Mouse (Mus musculus) embryonic facial prominence, embryonic 15.5 days (tissue): ENCODE measurements around the gene Aqp5. TPM values are rescaled to one million over a fixed set of nuclear protein-coding genes. Genes with fewer than 3 reads are reported as not detected.

ENCODE experiments used
- ATAC-seq: fragments of 200-750 bp; cut with Nextera tagmentation; 2 replicates; pipeline ENCODE4 v1.8.0; 2017; ENCODE audit warnings: low read depth, moderate TSS enrichment; ENCODE audit not compliant: insufficient number of reproducible peaks, low FRiP score, low TSS enrichment
- H3K27ac ChIP-seq: fragments of 300-500 bp; sonication (generic); replicated peaks from 2 replicates; pipeline ENCODE4 v1.5.1; 2015; ENCODE audit warnings: mild to moderate bottlenecking, inconsistent platforms
- H3K27me3 ChIP-seq: fragments of 300-500 bp; sonication (generic); 2 replicates; pipeline ENCODE4 v1.6.1; 2015; ENCODE audit warnings: inconsistent platforms
- H3K36me3 ChIP-seq: fragments of 300-500 bp; sonication (generic); 2 replicates; pipeline ENCODE4 v1.6.1; 2015; ENCODE audit warnings: mild to moderate bottlenecking, inconsistent platforms
- H3K4me1 ChIP-seq: fragments of 300-500 bp; sonication (generic); 2 replicates; pipeline ENCODE4 v1.6.1; 2015; ENCODE audit warnings: inconsistent platforms
- H3K4me2 ChIP-seq: fragments of 300-500 bp; sonication (generic); replicated peaks from 2 replicates; pipeline ENCODE4 v1.6.1; 2015; ENCODE audit warnings: mild to moderate bottlenecking, inconsistent platforms
- H3K4me3 ChIP-seq: fragments of 300-500 bp; sonication (generic); replicated peaks from 2 replicates; pipeline ENCODE4 v1.5.1; 2015; ENCODE audit warnings: mild to moderate bottlenecking, inconsistent platforms
- H3K9ac ChIP-seq: fragments of 300-500 bp; sonication (generic); 2 replicates; pipeline ENCODE4 v1.6.1; 2015; ENCODE audit warnings: inconsistent platforms
- H3K9me3 ChIP-seq: fragments of 300-500 bp; sonication (generic); replicated peaks from 2 replicates; pipeline ENCODE4 v1.6.1; 2016; ENCODE audit warnings: inconsistent platforms
- WGBS: fragments of 180-500 bp; shearing (Covaris S2); methylation state at CpG from one replicate; pipeline ENCODE4 v1.1.7; 2015; 5-methylcytosine and 5-hydroxymethylcytosine counted together
- polyA plus RNA-seq: library from polyadenylated mRNA; unstranded; fragments of >200 nt; fragmentation: Nextera tagmentation; extraction: Ambion mirVana; gene quantifications from 2 replicates; pipeline ENCODE4 v1.2.1, GENCODE M21; 2015

The Aqp5 gene
- polyA plus RNA-seq, 1 experiment from 2014 or later, result 6.0 TPM

GRCm38 (mm10) chr15:99596056-99596687 lies 5.6 kb downstream of the Aqp5 start:
- H3K4me1 ChIP-seq, result peaks cover 7% of the 10 kb centered on the region
- H3K27ac ChIP-seq, result no peak overlapping the region
- WGBS, result under 1% methylated on average over 7 of the region's 7 CpGs
- no peak overlapping the region for H3K4me2 ChIP-seq
- H3K27me3 ChIP-seq, result peaks cover 82% of the 10 kb centered on the region
- ATAC-seq, result peak; percentile 78
- no peaks in the 10 kb centered on the region for H3K9me3 ChIP-seq
- H3K9ac ChIP-seq, result no peak overlapping the region
- no peak overlapping the region for H3K4me3 ChIP-seq
- no peaks in the 10 kb centered on the region for H3K36me3 ChIP-seq

GRCm38 (mm10) chr15:99596841-99597240 lies 6.3 kb downstream of the Aqp5 start:
- no peak overlapping the region for H3K9ac ChIP-seq
- peaks cover 4% of the 10 kb centered on the region; the same call in 1 of the 2 replicates for H3K4me1 ChIP-seq
- H3K9me3 ChIP-seq, result no peaks in the 10 kb centered on the region
- WGBS, result 56% methylated on average over 7 of the region's 7 CpGs
- no peaks in the 10 kb centered on the region for H3K36me3 ChIP-seq
- ATAC-seq, result no peak
- H3K4me3 ChIP-seq, result no peak overlapping the region
- H3K27ac ChIP-seq, result no peak overlapping the region
- H3K4me2 ChIP-seq, result no peak overlapping the region
- peaks cover 81% of the 10 kb centered on the region for H3K27me3 ChIP-seq

- Histone ChIP-seq H3K4me2 (no peak overlapping the region), H3K27me3 (peaks cover 79% of the 10 kb centered on the region), H3K36me3 (no peaks in the 10 kb centered on the region), H3K4me1 (peaks cover 6% of the 10 kb centered on the region; the same call in 1 of the 2 replicates), H3K4me3 (no peak overlapping the region), H3K9me3 (no peaks in the 10 kb centered on the region), H3K9ac (no peak overlapping the region), H3K27ac (no peak overlapping the region)
- 39% methylated on average over 8 of the region's 8 CpGs for WGBS
- ATAC-seq, result no peak
Measured at GRCm38 (mm10) chr15:99597596-99597995, 7.0 kb downstream of the Aqp5 start.

GRCm38 (mm10) chr15:99599245-99600070 lies 8.9 kb downstream of the Aqp5 start:
- peaks cover 7% of the 10 kb centered on the region; the same call in 1 of the 2 replicates for H3K4me1 ChIP-seq
- H3K4me2 ChIP-seq, result no peak overlapping the region
- H3K9ac ChIP-seq, result no peak overlapping the region
- H3K27ac ChIP-seq, result no peak overlapping the region
- H3K9me3 ChIP-seq, result no peaks in the 10 kb centered on the region
- no peak overlapping the region for H3K4me3 ChIP-seq
- peaks cover 74% of the 10 kb centered on the region for H3K27me3 ChIP-seq
- 63% methylated on average over 17 of the region's 17 CpGs for WGBS
- H3K36me3 ChIP-seq, result no peaks in the 10 kb centered on the region
- no peak for ATAC-seq

GRCm38 (mm10) chr15:99600986-99601822 lies 10.6 kb downstream of the Aqp5 start, which contains the start of gene Aqp6:
Gene Aqp6 (plus strand): TSS chr15:99601400.
- Histone ChIP-seq H3K27ac (no peak within 1 kb of the TSS), H3K9me3 (no peaks in the 10 kb centered on the region), H3K4me1 (peaks cover 5% of the 10 kb centered on the region), H3K36me3 (no peaks in the 10 kb centered on the region), H3K9ac (no peak within 1 kb of the TSS), H3K4me2 (no peak within 1 kb of the TSS), H3K27me3 (peaks cover 63% of the 10 kb centered on the region), H3K4me3 (no peak within 1 kb of the TSS)
- 63% methylated on average over 22 of the region's 22 CpGs for WGBS
- no peak for ATAC-seq

GRCm38 (mm10) chr15:99601823-99602120 lies 11.2 kb downstream of the Aqp5 start:
- no peak overlapping the region for H3K9ac ChIP-seq
- ATAC-seq, result no peak
- WGBS, result 45% methylated on average over 5 of the region's 5 CpGs
- H3K27ac ChIP-seq, result no peak overlapping the region
- no peak overlapping the region for H3K4me3 ChIP-seq
- no peak overlapping the region for H3K4me2 ChIP-seq
- H3K36me3 ChIP-seq, result no peaks in the 10 kb centered on the region
- no peaks in the 10 kb centered on the region for H3K9me3 ChIP-seq
- peaks cover 69% of the 10 kb centered on the region for H3K27me3 ChIP-seq
- H3K4me1 ChIP-seq, result peaks cover 8% of the 10 kb centered on the region

GRCm38 (mm10) chr15:99602206-99602820 lies 11.7 kb downstream of the Aqp5 start:
- H3K9ac ChIP-seq, result no peak overlapping the region
- no peak for ATAC-seq
- H3K9me3 ChIP-seq, result no peaks in the 10 kb centered on the region
- H3K36me3 ChIP-seq, result no peaks in the 10 kb centered on the region
- H3K4me3 ChIP-seq, result no peak overlapping the region
- H3K27ac ChIP-seq, result no peak overlapping the region
- H3K4me1 ChIP-seq, result peaks cover 13% of the 10 kb centered on the region
- H3K4me2 ChIP-seq, result no peak overlapping the region
- H3K27me3 ChIP-seq, result peaks cover 66% of the 10 kb centered on the region
- WGBS, result 61% methylated on average over 17 of the region's 17 CpGs

GRCm38 (mm10) chr15:99603216-99603615 lies 12.6 kb downstream of the Aqp5 start:
- Histone ChIP-seq H3K9me3 (no peaks in the 10 kb centered on the region), H3K27me3 (peaks cover 58% of the 10 kb centered on the region), H3K4me3 (no peak overlapping the region), H3K27ac (no peak overlapping the region), H3K4me1 (peaks cover 22% of the 10 kb centered on the region), H3K36me3 (no peaks in the 10 kb centered on the region), H3K4me2 (no peak overlapping the region), H3K9ac (no peak overlapping the region)
- 62% methylated on average over 7 of the region's 7 CpGs for WGBS
- no peak for ATAC-seq

GRCm38 (mm10) chr15:99605595-99605994 lies 15.0 kb downstream of the Aqp5 start:
- no peak overlapping the region for H3K27ac ChIP-seq
- H3K4me1 ChIP-seq, result peaks cover 26% of the 10 kb centered on the region
- H3K9ac ChIP-seq, result no peak overlapping the region
- peaks cover 43% of the 10 kb centered on the region for H3K27me3 ChIP-seq
- H3K4me3 ChIP-seq, result no peak overlapping the region
- no peaks in the 10 kb centered on the region for H3K36me3 ChIP-seq
- ATAC-seq, result no peak
- no peak overlapping the region for H3K4me2 ChIP-seq
- H3K9me3 ChIP-seq, result no peaks in the 10 kb centered on the region
- 76% methylated on average over 3 of the region's 3 CpGs for WGBS

- WGBS, result 19% methylated on average over 5 of the region's 5 CpGs
- Histone ChIP-seq H3K4me3 (no peak overlapping the region), H3K27ac (no peak overlapping the region), H3K27me3 (peaks cover 39% of the 10 kb centered on the region), H3K9ac (no peak overlapping the region), H3K36me3 (no peaks in the 10 kb centered on the region), H3K4me1 (peaks cover 34% of the 10 kb centered on the region), H3K9me3 (no peaks in the 10 kb centered on the region), H3K4me2 (no peak overlapping the region)
- no peak for ATAC-seq
Measured at GRCm38 (mm10) chr15:99606515-99606914, 15.9 kb downstream of the Aqp5 start.
